Mouse (Mus musculus) ovary, adult 2 months (tissue): Measurements from ENCODE around the gene Trim59. TPM values are rescaled to one million over a fixed set of nuclear protein-coding genes. Genes with fewer than 3 reads are reported as not detected.

Source experiments
- polyA plus RNA-seq: library from polyadenylated mRNA; depleted of rRNA; stranded (reverse); fragments of >200 nt; gene quantifications from 2 replicates; pipeline ENCODE4 v1.2.3, GENCODE M21; 2012; rRNA removed

Gene Trim59
- 4.3 and 8.5 TPM in 2 replicates for polyA plus RNA-seq

GRCm38 (mm10) chr3:69044645-69045399, at the start of gene Trim59:
Gene Trim59, minus strand, starts transcription at chr3:69044755.

GRCm38 (mm10) chr3:69004437-69005337, 39.9 kb downstream of the Trim59 start, which contains the start of the genes Ift80 and Smc4:
Gene Ift80, minus strand, starts transcription at chr3:69004570.
Gene Smc4, plus strand, starts transcription at chr3:69004738.

Other genes starting within 250 kb of the Trim59 start
- gene 1110032F04Rik, start 175.2 kb downstream of the Trim59 start, polyA plus RNA-seq, result 37.7 and 73.3 TPM in 2 replicates
- 1.6 and 1.8 TPM in 2 replicates for gene Ift80, start 40.2 kb downstream of the Trim59 start, polyA plus RNA-seq
- gene Smc4, start 40.0 kb downstream of the Trim59 start, polyA plus RNA-seq, result 8.5 and 22.4 TPM in 2 replicates
- gene Kpna4, start 82.4 kb upstream of the Trim59 start, polyA plus RNA-seq, result 8.3 and 8.8 TPM in 2 replicates
- gene Arl14, start 177.7 kb upstream of the Trim59 start, polyA plus RNA-seq, result 0.12 TPM in 1 of 2 replicates, not detected in the other